Mouse (Mus musculus) thymus, adult 2 months (tissue): ENCODE measurements at regions not wholly inside any gene's neighbourhood (a gene's known extent, or its start where the extent isn't known, plus 50 kb on each side); places are given as distances from the start of the nearest gene placed in this dataset.

Source experiments
- DNase-seq: peaks from one replicate; pipeline ENCODE4 v3.0.0; 2021
- H3K27ac ChIP-seq: fragments of 200-500 bp; 2 replicates; pipeline ENCODE4 v1.5.1; 2012; ENCODE audit warnings: low read length, control low read depth; ENCODE audit not compliant: control insufficient read depth, insufficient read depth
- H3K27me3 ChIP-seq: fragments of 200-500 bp; 2 replicates; pipeline ENCODE4 v1.6.1; 2012; ENCODE audit warnings: mild to moderate bottlenecking, low read length, moderate library complexity, mixed read lengths; ENCODE audit not compliant: control insufficient read depth, insufficient read depth
- H3K36me3 ChIP-seq: fragments of 200-500 bp; 2 replicates; pipeline ENCODE4 v1.6.1; 2012; ENCODE audit warnings: mild to moderate bottlenecking, low read length, moderate library complexity; ENCODE audit not compliant: control insufficient read depth, insufficient read depth
- H3K4me1 ChIP-seq: fragments of 200-500 bp; replicated peaks from 2 replicates; pipeline ENCODE4 v1.6.1; 2012; ENCODE audit warnings: low read length; ENCODE audit not compliant: control insufficient read depth, insufficient read depth
- H3K4me3 ChIP-seq: fragments of 200-500 bp; 2 replicates; pipeline ENCODE4 v1.5.1; 2012; ENCODE audit warnings: mild to moderate bottlenecking, low read length, control low read depth, moderate library complexity; ENCODE audit not compliant: control insufficient read depth, insufficient read depth
- CTCF ChIP-seq: fragments of 200-500 bp; IDR thresholded peaks from 2 replicates; pipeline ENCODE4 v1.5.1; 2012; ENCODE audit warnings: mild to moderate bottlenecking, control low read depth, low read length, moderate library complexity, borderline replicate concordance; ENCODE audit not compliant: control insufficient read depth, poor library complexity, insufficient read depth; ENCODE audit errors: extremely low read depth
- POLR2A ChIP-seq: fragments of 200-500 bp; IDR thresholded peaks from 2 replicates; pipeline ENCODE4 v1.6.1; 2012; ENCODE audit warnings: mild to moderate bottlenecking, low read length, control low read depth, moderate library complexity; ENCODE audit not compliant: control insufficient read depth, poor library complexity, insufficient read depth; ENCODE audit errors: extremely low read depth
- WGBS: fragments of 180-500 bp; shearing (Covaris S2); methylation state at CpG from one replicate; pipeline ENCODE4 v1.1.7; 2018; 5-methylcytosine and 5-hydroxymethylcytosine counted together

GRCm38 (mm10) chr2:137564064-137564624 lies 447.7 kb upstream of the Jag1 start:
- Histone ChIP-seq H3K36me3 (no peaks in the 10 kb centered on the region), H3K4me3 (no peak overlapping the region), H3K27me3 (no peaks in the 10 kb centered on the region), H3K4me1 (no peaks in the 10 kb centered on the region), H3K27ac (no peak overlapping the region)
- DNase-seq: no peak
- 84% methylated on average over 5 of the region's 5 CpGs for WGBS
- TF ChIP-seq CTCF (no peak), POLR2A (no peak)

- DNase-seq: no peak
- H3K27ac ChIP-seq: no peak overlapping the region
- no peak for TF ChIP-seq CTCF
- no peak for TF ChIP-seq POLR2A
- no peak overlapping the region for H3K4me3 ChIP-seq
- no peaks in the 10 kb centered on the region for H3K4me1 ChIP-seq
- H3K27me3 ChIP-seq: no peaks in the 10 kb centered on the region
- H3K36me3 ChIP-seq: no peaks in the 10 kb centered on the region
- WGBS: 65% methylated on average over 4 of the region's 4 CpGs
These were observed 443.9 kb upstream of the Jag1 start for GRCm38 (mm10) chr2:137560366-137560765.

GRCm38 (mm10) chr2:137553871-137554270 lies 437.4 kb upstream of the Jag1 start:
- DNase-seq: no peak
- H3K4me1 ChIP-seq: no peaks in the 10 kb centered on the region
- H3K27ac ChIP-seq: no peak overlapping the region
- no peaks in the 10 kb centered on the region for H3K27me3 ChIP-seq
- 77% methylated on average over 2 of the region's 2 CpGs for WGBS
- TF ChIP-seq POLR2A: no peak
- TF ChIP-seq CTCF: no peak
- no peaks in the 10 kb centered on the region for H3K36me3 ChIP-seq
- H3K4me3 ChIP-seq: no peak overlapping the region

GRCm38 (mm10) chr2:137536581-137536980 lies 420.1 kb upstream of the Jag1 start:
- DNase-seq: no peak
- WGBS: 65% methylated on average over 2 of the region's 2 CpGs
- Histone ChIP-seq H3K27me3 (no peaks in the 10 kb centered on the region), H3K36me3 (no peaks in the 10 kb centered on the region), H3K27ac (no peak overlapping the region), H3K4me1 (no peaks in the 10 kb centered on the region), H3K4me3 (no peak overlapping the region)
- TF ChIP-seq CTCF (no peak), POLR2A (no peak)

GRCm38 (mm10) chr2:137516271-137516670 lies 399.8 kb upstream of the Jag1 start:
- WGBS: 84% methylated on average over 2 of the region's 2 CpGs
- TF ChIP-seq CTCF (no peak), POLR2A (no peak)
- Histone ChIP-seq H3K27me3 (no peaks in the 10 kb centered on the region), H3K4me1 (no peaks in the 10 kb centered on the region), H3K36me3 (no peaks in the 10 kb centered on the region), H3K4me3 (no peak overlapping the region), H3K27ac (no peak overlapping the region)
- DNase-seq: no peak

- Histone ChIP-seq H3K36me3 (no peaks in the 10 kb centered on the region), H3K27me3 (no peaks in the 10 kb centered on the region), H3K4me1 (no peaks in the 10 kb centered on the region), H3K27ac (no peak overlapping the region), H3K4me3 (no peak overlapping the region)
- no peak for DNase-seq
- TF ChIP-seq POLR2A: no peak
- TF ChIP-seq CTCF: no peak
- WGBS: 92% methylated on average over 3 of the region's 3 CpGs
These were observed 398.6 kb upstream of the Jag1 start for GRCm38 (mm10) chr2:137515043-137515442.
